Mouse (Mus musculus): Measurements from ENCODE around the gene Bcar1. TPM values are rescaled to one million over a fixed set of nuclear protein-coding genes. Genes with fewer than 3 reads are reported as not detected.

The Bcar1 gene
- total RNA-seq, 1 experiment = 72.6 TPM

DNA sequence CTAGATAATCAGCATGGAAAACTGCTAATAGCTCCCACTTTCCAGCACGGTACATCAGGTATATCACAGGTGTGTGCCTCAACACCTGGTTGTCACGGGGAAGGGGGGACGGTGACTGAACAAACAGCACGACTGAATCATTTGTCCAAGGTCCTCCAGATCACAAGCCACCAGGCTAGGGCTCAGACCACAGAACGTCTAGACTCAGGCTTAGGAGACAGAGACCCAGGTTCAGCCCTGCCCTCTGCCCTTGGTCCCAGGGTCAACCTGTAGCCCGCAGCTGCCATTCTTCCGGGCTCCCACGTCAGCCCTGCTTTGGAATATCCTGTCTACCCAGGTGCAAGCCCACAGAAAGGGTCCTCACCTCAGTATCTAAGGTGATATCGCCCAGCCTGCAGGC, 42.2 kb downstream of the Bcar1 start:
- Histone ChIP-seq H3K4me3 (ENCODE audit: insufficient read depth in 1 of 2, low read depth in 1 of 2, low read length in 2 of 2, poor library complexity in 1 of 2, severe bottlenecking in 1 of 2) (no peak overlapping the region), H3K9ac (ENCODE audit: insufficient read depth, low read depth, low read length, poor library complexity, severe bottlenecking) (no peak overlapping the region), H3K4me1 (ENCODE audit: control insufficient read depth in 2 of 2, insufficient read depth in 2 of 2, low read length in 2 of 2, poor library complexity in 1 of 2) (peaks cover 0 to 14% of the 10 kb centered on the region in 2 experiments; a peak in 2 of 4 replicates), H3K9me3 (ENCODE audit: control insufficient read depth, insufficient read depth, low read depth, low read length) (no peaks in the 10 kb centered on the region), H3K36me3 (ENCODE audit: control insufficient read depth, insufficient read depth, low read length, poor library complexity, severe bottlenecking) (no peaks in the 10 kb centered on the region), H3K27ac (ENCODE audit: insufficient read depth, low read depth, low read length, poor library complexity, severe bottlenecking) (no peak overlapping the region)
- in situ Hi-C loops (cut with MboI; ENCODE audit: low sequenced_read_pairs in 2 of 2, unreplicated experiment in 2 of 2) = loop anchor here in 1 of 2 experiments (10.0 kb wide), 1 partner anchor 133 kb away; no protein-coding TSS in a partner anchor
- DNase-seq (ENCODE audit: low read depth, low spot score) = no peak
- no peak for TF ChIP-seq ZC3H11A (IDR thresholded peaks at IDR 0.05; ENCODE audit: borderline replicate concordance, low read depth, low read length)
- no peak for TF ChIP-seq ZNF384 (IDR thresholded peaks at IDR 0.05; ENCODE audit: low read depth, low read length)
- no peak for TF ChIP-seq CHD2 (IDR thresholded peaks at IDR 0.05; ENCODE audit: low read depth, low read length)
- no peak for TF ChIP-seq HCFC1 (IDR thresholded peaks at IDR 0.05; ENCODE audit: borderline replicate concordance, insufficient read depth, low read length)

DNA sequence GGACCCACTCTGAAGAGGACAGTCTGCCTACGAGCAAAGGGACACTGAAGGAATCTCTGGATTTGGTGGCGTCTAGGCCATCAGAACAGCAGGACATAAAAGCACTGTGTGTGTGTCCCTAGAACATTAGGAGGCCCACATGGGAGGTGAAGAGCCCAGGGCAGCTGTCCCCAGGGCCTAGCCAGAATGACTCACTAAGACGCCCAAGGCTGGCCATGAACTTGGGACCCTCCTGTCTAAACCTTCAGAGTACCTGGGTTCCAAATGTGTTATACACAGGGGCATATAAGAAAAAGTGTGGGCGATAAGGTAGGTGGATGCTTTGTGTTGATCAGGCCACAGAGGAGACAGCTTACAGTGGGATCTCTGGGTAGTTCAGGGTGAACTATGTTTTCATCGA, 42.9 kb downstream of the Bcar1 start:
- H3K9me3 ChIP-seq (ENCODE audit: control insufficient read depth, insufficient read depth, low read depth, low read length) = no peaks in the 10 kb centered on the region
- no peak for TF ChIP-seq ZC3H11A (IDR thresholded peaks at IDR 0.05; ENCODE audit: borderline replicate concordance, low read depth, low read length)
- TF ChIP-seq MAFK (IDR thresholded peaks at IDR 0.05; ENCODE audit: insufficient read depth, low read depth, low read length) = no peak
- no peak for TF ChIP-seq HCFC1 (IDR thresholded peaks at IDR 0.05; ENCODE audit: borderline replicate concordance, insufficient read depth, low read length)
- no peak for TF ChIP-seq ZNF384 (IDR thresholded peaks at IDR 0.05; ENCODE audit: low read depth, low read length)
- TF ChIP-seq CHD2 (IDR thresholded peaks at IDR 0.05; ENCODE audit: low read depth, low read length) = no peak
- no peak for DNase-seq (ENCODE audit: low read depth, low spot score)

DNA sequence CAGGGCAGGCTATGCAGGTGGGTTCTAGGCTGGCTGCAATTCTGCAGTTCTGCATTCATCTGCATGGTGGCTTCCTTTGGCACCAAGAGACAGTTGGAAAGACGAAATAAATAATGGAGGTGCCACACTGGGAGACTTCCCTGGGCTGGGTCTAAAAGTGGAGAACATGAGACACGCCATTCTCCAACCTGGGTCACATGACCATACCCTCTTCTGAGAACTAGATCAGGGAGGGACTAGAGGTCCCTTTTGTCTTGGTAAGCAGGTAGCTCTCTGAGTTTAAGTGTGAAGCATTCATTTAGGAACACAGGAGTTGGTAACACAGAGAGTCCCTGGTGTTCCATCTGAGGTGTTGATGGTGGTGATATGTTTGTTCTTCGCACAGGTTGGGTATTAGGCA, 43.4 kb downstream of the Bcar1 start:
- Histone ChIP-seq H3K9ac (ENCODE audit: insufficient read depth, low read depth, low read length, poor library complexity, severe bottlenecking) (no peak overlapping the region), H3K4me3 (ENCODE audit: insufficient read depth in 1 of 2, low read depth in 1 of 2, low read length in 2 of 2, poor library complexity in 1 of 2, severe bottlenecking in 1 of 2) (no peak overlapping the region), H3K4me1 (ENCODE audit: control insufficient read depth in 2 of 2, insufficient read depth in 2 of 2, low read length in 2 of 2, poor library complexity in 1 of 2) (peaks cover 0 to 9% of the 10 kb centered on the region in 2 experiments; a peak in 1 of 4 replicates), H3K9me3 (ENCODE audit: control insufficient read depth, insufficient read depth, low read depth, low read length) (no peaks in the 10 kb centered on the region), H3K36me3 (ENCODE audit: control insufficient read depth, insufficient read depth, low read length, poor library complexity, severe bottlenecking) (no peaks in the 10 kb centered on the region), H3K27ac (ENCODE audit: insufficient read depth, low read depth, low read length, poor library complexity, severe bottlenecking) (no peak overlapping the region)
- DNase-seq (ENCODE audit: low read depth, low spot score) = no peak
- in situ Hi-C loops (cut with MboI; ENCODE audit: low sequenced_read_pairs in 2 of 2, unreplicated experiment in 2 of 2) = loop anchor here in 1 of 2 experiments (10.0 kb wide), 1 partner anchor 135 kb away; no protein-coding TSS in a partner anchor
- TF ChIP-seq ZC3H11A (IDR thresholded peaks at IDR 0.05; ENCODE audit: borderline replicate concordance, low read depth, low read length) (no peak), HCFC1 (IDR thresholded peaks at IDR 0.05; ENCODE audit: borderline replicate concordance, insufficient read depth, low read length) (no peak), MAFK (IDR thresholded peaks at IDR 0.05; ENCODE audit: insufficient read depth, low read depth, low read length) (no peak), ZNF384 (IDR thresholded peaks at IDR 0.05; ENCODE audit: low read depth, low read length) (no peak), CHD2 (IDR thresholded peaks at IDR 0.05; ENCODE audit: low read depth, low read length) (no peak)

More for the DNA sequence above, 42.9 kb downstream of the Bcar1 start:
- in situ Hi-C loops (cut with MboI; ENCODE audit: low sequenced_read_pairs in 2 of 2, unreplicated experiment in 2 of 2) = loop anchor here in 1 of 2 experiments (10.0 kb wide), 1 partner anchor 134 kb away; no protein-coding TSS in a partner anchor
- Histone ChIP-seq H3K4me3 (ENCODE audit: insufficient read depth in 1 of 2, low read depth in 1 of 2, low read length in 2 of 2, poor library complexity in 1 of 2, severe bottlenecking in 1 of 2) (no peak overlapping the region), H3K9ac (ENCODE audit: insufficient read depth, low read depth, low read length, poor library complexity, severe bottlenecking) (no peak overlapping the region), H3K4me1 (ENCODE audit: control insufficient read depth in 2 of 2, insufficient read depth in 2 of 2, low read length in 2 of 2, poor library complexity in 1 of 2) (peaks cover 0 to 14% of the 10 kb centered on the region in 2 experiments; a peak in 2 of 4 replicates), H3K36me3 (ENCODE audit: control insufficient read depth, insufficient read depth, low read length, poor library complexity, severe bottlenecking) (no peaks in the 10 kb centered on the region), H3K27ac (ENCODE audit: insufficient read depth, low read depth, low read length, poor library complexity, severe bottlenecking) (no peak overlapping the region)

DNA sequence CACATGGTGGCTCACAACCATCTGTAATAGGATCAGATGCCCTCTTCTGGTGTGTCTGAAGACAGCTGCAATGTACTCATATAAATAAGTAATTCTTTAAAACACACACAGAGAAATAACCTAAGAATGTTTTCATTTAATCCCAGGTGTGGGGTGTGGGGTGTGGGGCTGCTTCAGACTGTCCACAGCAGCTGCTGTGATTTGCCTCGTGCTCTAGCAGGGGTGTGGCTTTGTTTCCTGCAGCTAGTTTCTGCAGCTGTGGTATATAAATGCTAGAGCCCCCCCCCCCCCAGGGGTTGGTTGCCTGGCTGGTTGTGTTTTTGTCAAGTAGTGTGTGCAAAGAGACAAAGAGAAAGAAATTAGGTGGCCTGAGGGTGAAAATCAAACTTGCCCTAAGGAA, 44.6 kb downstream of the Bcar1 start:
- DNase-seq (ENCODE audit: low read depth, low spot score) = no peak
- Histone ChIP-seq H3K9me3 (ENCODE audit: control insufficient read depth, insufficient read depth, low read depth, low read length) (no peaks in the 10 kb centered on the region), H3K4me1 (ENCODE audit: control insufficient read depth in 2 of 2, insufficient read depth in 2 of 2, low read length in 2 of 2, poor library complexity in 1 of 2) (peaks cover 0 to 2% of the 10 kb centered on the region in 2 experiments; a peak in 1 of 4 replicates), H3K9ac (ENCODE audit: insufficient read depth, low read depth, low read length, poor library complexity, severe bottlenecking) (no peak overlapping the region), H3K27ac (ENCODE audit: insufficient read depth, low read depth, low read length, poor library complexity, severe bottlenecking) (no peak overlapping the region), H3K36me3 (ENCODE audit: control insufficient read depth, insufficient read depth, low read length, poor library complexity, severe bottlenecking) (no peaks in the 10 kb centered on the region), H3K4me3 (ENCODE audit: insufficient read depth in 1 of 2, low read depth in 1 of 2, low read length in 2 of 2, poor library complexity in 1 of 2, severe bottlenecking in 1 of 2) (no peak overlapping the region)
- in situ Hi-C loops (cut with MboI; ENCODE audit: low sequenced_read_pairs in 2 of 2, unreplicated experiment in 2 of 2) = no loop called here
- TF ChIP-seq CHD2 (IDR thresholded peaks at IDR 0.05; ENCODE audit: low read depth, low read length) (no peak), MAFK (IDR thresholded peaks at IDR 0.05; ENCODE audit: insufficient read depth, low read depth, low read length) (no peak), ZNF384 (IDR thresholded peaks at IDR 0.05; ENCODE audit: low read depth, low read length) (no peak), ZC3H11A (IDR thresholded peaks at IDR 0.05; ENCODE audit: borderline replicate concordance, low read depth, low read length) (no peak), HCFC1 (IDR thresholded peaks at IDR 0.05; ENCODE audit: borderline replicate concordance, insufficient read depth, low read length) (no peak)

Measured in ES-E14 (cell line).